Mouse (Mus musculus): ENCODE data around the gene Slc22a18.
A peak's percentile ranks its signal among the peaks of the same experiment; 100 is the strongest.
"Not testable (repeated sequence)": the region's sequence is repeated elsewhere in the genome, so short reads cannot be mapped to it uniquely, and the experiment has no call there.

Slc22a18 gene

DNA sequence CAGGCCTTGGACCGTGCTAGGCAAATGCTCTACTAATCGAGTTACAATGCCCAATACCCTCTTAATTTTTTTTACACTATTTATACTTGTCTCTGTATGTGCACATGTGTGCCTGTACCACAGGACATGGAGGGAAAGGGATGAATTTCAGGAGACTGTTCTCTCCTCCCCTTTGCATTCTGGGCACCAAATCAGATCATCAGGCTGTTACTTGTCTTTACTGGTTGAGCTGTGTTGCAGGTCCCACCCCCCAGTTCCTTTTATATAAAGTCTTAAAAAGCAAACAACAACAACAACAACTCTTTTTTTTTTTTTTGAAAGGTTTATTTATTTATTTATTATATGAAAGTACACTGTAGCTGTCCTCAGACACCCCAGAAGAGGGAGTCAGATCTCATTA is 31.9 kb downstream of the Slc22a18 start:
- no peak for DNase-seq (ENCODE audit: low spot score)

GRCm38 (mm10) chr7:143505823-143506222 is 32.3 kb downstream of the Slc22a18 start:
- DNase-seq (ENCODE audit: low spot score): peak; percentile 78

- no peak for DNase-seq (ENCODE audit: low spot score)
Measured at GRCm38 (mm10) chr7:143506271-143506670, 32.7 kb downstream of the Slc22a18 start.

DNA sequence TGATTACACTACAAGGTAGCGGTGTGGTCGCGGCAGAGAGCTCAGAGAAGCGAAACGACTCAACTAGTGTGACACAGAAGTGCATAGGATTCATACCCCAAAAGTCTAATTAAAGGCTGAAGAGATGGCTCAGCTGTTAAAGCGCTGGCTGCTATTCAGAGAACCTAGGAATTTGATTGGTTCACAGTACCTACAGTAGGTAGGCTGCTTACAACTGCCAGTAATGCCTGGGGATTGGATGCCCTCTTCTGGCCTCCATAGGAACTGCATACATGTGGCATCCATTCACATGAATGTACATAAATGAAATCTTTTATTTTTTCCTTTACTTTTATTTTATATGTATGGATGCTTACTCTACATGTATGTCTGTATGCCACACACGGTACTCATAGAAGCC is 33.1 kb downstream of the Slc22a18 start:
- peak; percentile 70 for DNase-seq (ENCODE audit: low spot score)

GRCm38 (mm10) chr7:143509566-143509965 is 36.0 kb downstream of the Slc22a18 start:
- no peak for DNase-seq (ENCODE audit: low spot score)

GRCm38 (mm10) chr7:143510593-143511334 is 37.2 kb downstream of the Slc22a18 start:
- no peak for DNase-seq (ENCODE audit: low spot score)

GRCm38 (mm10) chr7:143511335-143511712 is 37.8 kb downstream of the Slc22a18 start:
- DNase-seq (ENCODE audit: low spot score): no peak

- DNase-seq (ENCODE audit: low spot score): no peak
Measured at GRCm38 (mm10) chr7:143513763-143514415, 40.4 kb downstream of the Slc22a18 start.

DNA sequence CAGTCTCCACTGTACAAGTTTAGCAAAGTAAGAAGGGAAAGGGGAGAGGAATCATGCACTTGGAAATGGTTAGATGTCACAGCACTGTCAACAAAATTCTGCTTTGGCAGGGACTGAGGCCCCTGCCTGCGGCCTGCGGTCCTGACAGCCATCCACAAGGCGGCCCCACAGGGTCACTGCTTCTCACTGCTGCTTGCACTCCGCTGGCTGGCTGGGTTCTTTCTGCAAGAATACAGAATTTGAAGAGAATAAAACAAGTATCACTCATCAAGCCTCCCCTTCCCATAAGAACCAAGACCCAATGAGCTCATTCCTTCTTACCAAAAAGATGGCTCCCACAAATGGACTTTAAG is 40.9 kb downstream of the Slc22a18 start:
- DNase-seq (ENCODE audit: low spot score): no peak

DNA sequence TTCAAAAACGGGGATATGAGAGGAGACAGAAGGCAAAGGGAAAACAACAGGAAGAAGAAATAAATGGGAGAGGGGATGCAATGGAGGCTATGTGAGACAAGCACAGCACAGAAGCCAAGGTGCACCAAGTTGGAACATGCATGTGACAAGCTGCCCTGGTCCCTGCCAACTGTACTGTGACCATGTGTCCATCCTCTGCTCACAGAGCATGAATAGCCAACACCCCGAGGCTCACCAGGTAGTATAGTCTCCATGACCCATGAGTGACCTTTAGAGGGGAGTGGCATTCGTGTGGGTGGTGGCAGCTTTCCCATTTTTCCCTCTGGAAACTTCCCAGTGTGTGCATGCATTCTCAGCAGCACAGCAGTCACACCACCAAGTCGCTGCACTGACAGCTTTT is 45.8 kb downstream of the Slc22a18 start:
- DNase-seq (ENCODE audit: low spot score): no peak

DNA sequence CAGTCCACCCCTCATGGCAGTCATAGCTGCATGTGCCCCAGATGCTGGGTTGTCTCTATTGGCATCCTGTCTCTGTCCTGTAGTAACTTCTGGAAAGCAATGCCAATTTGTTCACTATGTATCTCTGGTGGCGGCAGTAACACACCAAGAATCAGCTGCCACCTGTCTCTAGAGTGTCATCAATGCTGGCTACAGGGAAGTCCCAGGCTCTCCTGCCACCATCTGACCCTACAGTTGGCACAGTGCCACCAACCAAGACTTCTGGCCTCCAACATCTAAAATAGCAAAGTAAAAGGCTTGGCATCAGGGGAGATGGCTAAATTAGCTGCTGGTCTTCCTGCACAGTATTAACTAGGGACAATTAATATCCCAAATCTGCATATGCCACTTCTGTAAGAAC is 58.9 kb downstream of the Slc22a18 start:
- DNase-seq (ENCODE audit: low spot score): no peak

DNA sequence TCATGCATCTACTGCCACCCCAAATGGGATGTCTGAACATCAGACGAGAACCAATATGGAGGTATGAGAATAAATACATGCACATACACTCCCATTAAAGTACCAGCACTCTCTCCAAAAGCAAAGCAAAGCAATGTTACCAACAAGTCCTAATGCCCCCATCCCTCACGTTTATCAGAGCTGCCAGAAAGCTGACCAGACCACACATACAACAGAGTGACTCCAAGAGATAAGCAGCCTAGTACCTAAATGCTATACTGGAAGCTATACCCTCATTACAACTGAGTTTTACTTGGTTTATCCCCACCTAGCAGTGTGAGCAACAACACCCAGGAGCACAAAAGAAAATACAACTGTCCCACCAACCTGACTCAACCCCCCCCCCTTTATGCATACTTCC is 59.7 kb downstream of the Slc22a18 start:
- DNase-seq (ENCODE audit: low spot score): no peak

- no peak for DNase-seq (ENCODE audit: low spot score)
Measured at GRCm38 (mm10) chr7:143536251-143536650, 62.7 kb downstream of the Slc22a18 start.

DNA sequence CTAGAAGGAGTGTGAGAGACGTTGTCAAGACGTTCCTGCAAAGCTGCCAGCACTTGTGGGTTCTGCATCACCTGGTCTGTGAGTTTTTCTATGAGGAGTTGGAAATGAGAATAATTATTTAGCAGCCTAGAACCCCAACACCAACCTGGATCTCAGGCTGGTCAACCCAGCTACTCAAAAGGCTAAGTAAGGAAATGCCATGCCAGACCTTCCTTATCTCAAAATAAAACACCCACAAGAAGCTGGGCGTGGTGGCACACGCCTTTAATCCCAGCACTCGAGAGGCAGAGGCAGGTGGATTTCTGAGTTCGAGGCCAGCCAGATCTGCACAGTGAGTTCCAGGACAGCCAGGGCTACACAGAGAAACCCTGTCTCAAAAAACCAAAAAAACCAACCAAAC is 64.7 kb downstream of the Slc22a18 start:
- DNase-seq (ENCODE audit: low spot score): not testable (repeated sequence)

DNA sequence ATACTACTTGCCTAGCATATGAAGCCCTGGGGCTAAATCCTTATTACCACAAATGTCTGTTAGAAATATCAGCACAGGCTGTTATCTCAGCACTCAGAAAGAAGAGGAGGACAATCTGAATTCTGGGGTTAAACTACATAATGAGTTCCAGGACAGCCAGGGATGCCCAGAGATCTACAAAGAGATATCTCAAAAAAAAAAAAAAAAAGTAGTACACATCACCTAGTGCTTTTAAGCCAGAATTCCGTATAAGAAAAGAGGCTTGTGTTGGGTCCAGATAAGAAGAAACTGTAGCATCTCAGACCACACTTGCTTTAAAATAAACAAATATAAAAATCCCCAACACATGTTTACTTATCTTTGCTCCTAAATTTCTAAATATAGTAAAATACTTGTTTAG is 65.1 kb downstream of the Slc22a18 start:
- DNase-seq (ENCODE audit: low spot score): no peak

- DNase-seq (ENCODE audit: low spot score): peak; percentile 74
Measured at GRCm38 (mm10) chr7:143544368-143544767, 70.8 kb downstream of the Slc22a18 start.

GRCm38 (mm10) chr7:143546554-143546953 is 73.0 kb downstream of the Slc22a18 start:
- DNase-seq (ENCODE audit: low spot score): no peak

DNA sequence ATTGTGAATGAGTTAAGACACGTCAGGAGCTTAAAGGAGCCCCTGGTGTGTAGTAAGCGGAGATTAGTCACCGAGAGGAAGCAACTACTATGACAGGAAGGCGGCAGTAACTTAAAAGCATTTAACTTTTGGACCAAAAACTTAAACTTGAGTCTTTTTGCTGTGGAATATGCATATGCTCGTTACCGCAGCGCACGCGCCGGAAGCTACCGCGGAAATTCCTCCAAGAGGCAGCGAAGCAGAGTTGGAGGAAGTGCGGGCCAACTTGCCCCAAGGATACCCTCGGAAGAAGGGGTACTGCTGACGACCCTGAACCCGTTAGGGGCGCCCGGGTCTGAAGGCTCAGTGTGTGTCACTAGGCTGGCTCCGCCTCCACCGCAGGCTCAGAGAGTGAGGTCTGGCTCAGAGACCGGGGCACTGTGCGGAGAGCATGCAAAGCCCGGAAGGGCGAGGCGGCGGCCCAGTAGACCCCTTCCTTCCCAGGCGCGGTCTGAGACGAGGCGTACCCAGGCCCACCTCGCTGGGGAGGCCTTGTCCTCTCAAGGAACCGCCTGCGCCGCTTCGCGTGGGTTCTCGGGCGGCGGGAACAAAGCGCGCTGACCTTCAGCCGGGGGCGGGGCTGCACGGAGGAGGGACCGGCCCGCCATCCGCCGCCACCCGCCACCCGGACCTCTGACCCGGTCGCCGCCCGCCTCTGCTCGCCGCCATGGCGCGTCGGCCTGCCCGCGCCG is 74.9 kb downstream of the Slc22a18 start:
- peak; percentile 72 for DNase-seq (ENCODE audit: low spot score)
